Mouse (Mus musculus): ENCODE results near the gene Usp16.

DNA sequence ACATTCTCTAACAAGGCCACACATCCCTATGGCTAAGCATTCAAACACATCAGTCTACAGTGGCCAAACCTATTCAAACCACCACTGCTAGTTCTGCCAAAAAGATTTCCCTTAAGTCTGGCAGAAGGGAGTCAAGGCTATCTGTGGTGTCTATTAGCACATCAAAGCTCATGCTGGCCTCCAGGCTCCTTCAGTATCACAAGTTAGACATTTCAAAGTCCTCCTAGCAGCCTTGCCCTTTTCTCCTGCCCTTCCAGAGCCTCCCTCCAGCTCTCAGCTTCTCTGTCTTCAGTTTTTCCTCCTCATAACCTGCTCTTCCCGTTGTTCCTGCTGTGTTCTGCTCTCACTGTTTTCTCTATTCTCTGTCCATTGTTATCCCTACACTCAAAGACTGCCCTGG is 10.4 kb upstream of the Usp16 start:
- TF ChIP-seq CTCF (IDR thresholded peaks at IDR 0.05; ENCODE audit: low read depth, low read length) (no peak), EP300 (IDR thresholded peaks at IDR 0.05; ENCODE audit: insufficient read depth, low read depth, low read length) (no peak), POLR2A (IDR thresholded peaks at IDR 0.05; ENCODE audit: insufficient read depth, low read length) (no peak)
